Mouse (Mus musculus): ENCODE measurements at regions not wholly inside any gene's neighbourhood (a gene's known extent, or its start where the extent isn't known, plus 50 kb on each side); places are given as distances from the start of the nearest gene placed in this dataset.

- TF ChIP-seq CTCF (IDR thresholded peaks at IDR 0.05; ENCODE audit: low read depth) (no peak), EP300 (IDR thresholded peaks at IDR 0.05; ENCODE audit: low read depth) (no peak)
These were observed 60.5 kb downstream of the Rplp1 start for GRCm38 (mm10) chr9:61853841-61854240.
